Mouse (Mus musculus): ENCODE measurements around the gene Gm21976. TPM values are rescaled to one million over a fixed set of nuclear protein-coding genes. Genes with fewer than 3 reads are reported as not detected.

Gm21976 gene
- not detected in 2 replicates for polyA plus RNA-seq (2021; fragmentation: Nextera tagmentation)
- long read RNA-seq, experiment 1 = 0 reads
- long read RNA-seq, experiment 2 = 0 reads

DNA sequence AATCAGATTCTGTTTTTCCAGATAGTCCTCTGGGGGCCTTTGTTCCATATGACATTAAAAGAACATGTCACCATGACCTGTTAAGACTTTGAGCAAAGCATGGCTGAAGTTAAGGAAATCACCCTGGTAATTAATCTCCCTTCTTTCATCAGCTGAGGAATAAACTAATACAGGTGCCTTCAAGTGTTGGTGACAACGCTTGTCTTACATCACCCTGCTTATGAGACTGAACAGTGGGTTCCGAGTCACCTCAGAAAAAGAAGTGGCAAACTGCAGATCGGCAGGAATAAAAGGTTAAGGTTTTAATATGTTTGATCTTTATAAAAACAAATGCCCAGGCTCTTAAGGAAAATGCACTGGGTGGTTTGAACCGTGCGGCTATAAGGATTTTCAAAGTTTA is at the start of gene Gm21976:
Gm21976 (plus strand) TSS at position 202 of the 400 bp plus-strand sequence.

DNA sequence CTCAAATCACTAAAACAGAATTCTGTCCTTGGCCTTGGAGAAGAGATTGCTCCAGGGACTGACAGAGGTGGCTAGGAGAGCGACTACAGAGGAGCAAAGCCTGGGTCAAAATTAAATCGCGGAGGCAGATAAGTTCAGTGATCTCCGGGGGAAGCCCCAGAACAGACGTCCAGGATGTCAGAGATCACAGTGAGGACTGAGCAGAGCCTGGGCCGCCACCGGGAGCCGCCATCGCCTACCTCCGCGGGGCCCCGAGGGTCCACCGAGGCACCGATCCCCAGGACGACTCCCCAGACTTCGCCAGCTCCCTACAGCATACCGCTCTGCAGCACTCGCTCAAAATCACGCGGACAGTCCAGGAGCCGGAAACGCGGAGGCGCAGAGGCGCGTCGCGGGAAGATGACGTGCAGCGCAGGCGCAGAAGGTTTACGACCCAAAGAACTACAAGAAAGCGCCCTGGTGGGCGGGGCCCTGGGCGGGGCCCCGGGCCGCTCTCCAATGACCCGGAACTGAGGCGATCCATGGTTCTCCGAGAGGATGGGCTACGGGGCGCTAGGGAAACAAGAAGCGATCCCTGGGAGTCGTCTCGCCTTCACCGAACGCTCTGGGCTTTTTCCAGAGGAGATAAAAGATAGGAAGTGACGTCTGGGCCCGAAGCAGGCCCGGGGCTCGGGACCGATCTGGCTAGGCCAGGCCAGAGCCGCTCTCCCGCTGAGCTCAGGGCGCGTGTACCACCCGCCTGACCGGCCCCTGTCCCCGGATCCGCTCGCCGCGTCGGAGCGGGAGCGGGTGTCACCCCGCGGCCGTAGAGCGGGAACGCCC is 16.8 kb upstream of the Gm21976 start, which contains the start of the genes Utp15 and Ankra2:
Utp15 (minus strand) TSS at position 406 of the 822 bp plus-strand sequence.
Ankra2 (plus strand) TSS at position 439 of the 822 bp plus-strand sequence.

DNA sequence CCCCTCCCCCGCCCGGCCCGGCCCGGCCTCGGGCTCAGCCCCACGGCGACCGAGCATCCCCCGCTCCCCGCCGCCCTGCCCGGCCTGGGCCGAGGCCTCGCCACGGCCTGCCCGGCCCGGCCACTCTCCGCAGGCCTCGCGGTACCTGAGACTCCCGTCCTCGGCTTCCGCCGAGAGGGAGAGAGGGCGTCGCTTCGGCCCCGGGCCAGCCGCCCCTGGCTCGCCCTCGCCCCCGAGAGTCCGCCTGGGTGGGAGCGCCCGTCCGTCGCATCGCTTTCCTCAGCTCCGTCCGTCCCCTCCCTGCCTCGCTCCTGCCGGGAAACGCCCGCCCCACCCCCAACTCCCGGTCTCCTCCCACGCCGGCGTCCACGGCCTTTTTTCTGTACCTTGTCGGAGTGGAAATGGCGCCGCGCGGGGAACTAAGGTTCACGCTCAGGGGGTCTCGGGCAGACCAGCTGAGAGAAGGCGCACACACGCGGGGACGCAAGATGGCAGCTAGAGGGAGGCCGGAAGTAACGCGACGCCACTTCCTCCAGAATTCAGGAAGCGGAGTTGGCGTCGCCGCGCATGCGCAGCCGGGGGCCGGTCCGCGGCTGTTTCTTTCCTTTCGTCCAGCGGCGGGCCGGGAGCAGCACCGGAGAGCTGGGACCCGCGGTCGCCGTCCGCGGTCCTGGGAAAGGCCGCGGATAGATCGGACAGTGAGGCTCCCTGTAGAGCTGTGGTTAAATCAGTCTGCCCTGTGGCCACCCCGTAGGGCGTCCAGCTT is 37.0 kb downstream of the Gm21976 start, which contains the start of gene Btf3:
Btf3 (minus strand) TSS at position 527 of the 766 bp plus-strand sequence.

DNA sequence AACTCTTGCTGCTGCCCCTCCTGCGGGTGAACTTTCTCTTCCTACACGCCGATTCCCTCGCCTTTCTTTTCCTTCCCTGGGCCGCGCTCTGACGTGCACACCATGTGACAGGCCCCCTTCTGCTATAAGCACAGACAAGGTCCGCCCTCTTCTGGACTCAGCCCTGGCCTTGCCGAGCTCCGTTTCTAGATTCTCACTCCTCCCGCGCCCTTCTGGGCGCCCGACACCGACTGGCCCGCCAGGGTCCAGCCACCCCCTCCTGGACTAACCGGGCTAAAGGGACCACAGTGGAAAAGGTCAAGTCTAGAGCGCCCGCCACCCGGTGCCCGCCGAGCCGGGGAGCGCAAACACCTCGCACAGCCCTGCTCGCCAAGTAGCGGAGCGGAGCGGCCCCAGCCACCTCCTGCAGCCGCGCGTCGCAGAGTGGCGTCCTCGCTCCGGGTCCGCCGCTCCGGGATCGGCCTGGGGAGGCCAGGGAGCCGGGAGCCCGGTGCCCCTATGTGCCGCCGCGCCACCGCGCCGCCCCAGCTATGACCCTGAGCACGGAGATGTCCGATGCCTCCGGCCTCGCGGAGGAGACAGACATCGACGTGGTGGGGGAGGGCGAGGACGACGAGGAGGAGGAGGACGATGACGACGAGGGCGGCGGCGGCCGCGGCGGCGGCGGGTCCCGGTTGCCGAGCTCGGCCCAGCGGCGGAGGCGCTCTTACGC is 74.6 kb downstream of the Gm21976 start, which contains the start of gene Foxd1:
Foxd1 (plus strand) TSS at position 153 of the 712 bp plus-strand sequence.

Other genes starting within 250 kb of the Gm21976 start
- 16.2 and 19.1 TPM in 2 replicates for gene Arhgef28, start 73.4 kb upstream of the Gm21976 start, polyA plus RNA-seq (2021; fragmentation: Nextera tagmentation)
- gene Utp15, start 16.8 kb upstream of the Gm21976 start, polyA plus RNA-seq (2021; fragmentation: Nextera tagmentation) = 11.3 and 12.6 TPM in 2 replicates
- gene Ankra2, start 16.8 kb upstream of the Gm21976 start, polyA plus RNA-seq (2021; fragmentation: Nextera tagmentation) = 29.6 and 46.8 TPM in 2 replicates
- 318 TPM in 2 replicates for gene Btf3, start 37.1 kb downstream of the Gm21976 start, polyA plus RNA-seq (2021; fragmentation: Nextera tagmentation)
- 0.05 and 0.20 TPM in 2 replicates for gene Foxd1, start 74.4 kb downstream of the Gm21976 start, polyA plus RNA-seq (2021; fragmentation: Nextera tagmentation)
- 0.82 and 1.3 TPM in 2 replicates for gene Gm10320, start 212.1 kb downstream of the Gm21976 start, polyA plus RNA-seq (2021; fragmentation: Nextera tagmentation)

Data from left cerebral cortex, adult 6 months (tissue).